Mouse (Mus musculus) midbrain, embryonic 11.5 days (tissue): ENCODE results near the gene Slc5a4b. TPM values are rescaled to one million over a fixed set of nuclear protein-coding genes. Genes with fewer than 3 reads are reported as not detected.

Experiments used
- ATAC-seq: fragments of 200-750 bp; cut with Nextera tagmentation; 2 replicates; pipeline ENCODE4 v1.8.0; 2017; ENCODE audit warnings: moderate TSS enrichment, moderate library complexity; ENCODE audit not compliant: low FRiP score
- DNase-seq: peaks from one replicate; pipeline ENCODE4 v3.0.0; 2015; ENCODE audit warnings: low spot score; ENCODE audit errors: missing footprints
- H3K27ac ChIP-seq: fragments of 300-500 bp; sonication (generic); 2 replicates; pipeline ENCODE4 v1.5.1; 2014; ENCODE audit warnings: low read depth, low read length
- H3K27me3 ChIP-seq: fragments of 300-500 bp; sonication (generic); 2 replicates; pipeline ENCODE4 v1.6.1; 2014; ENCODE audit warnings: mild to moderate bottlenecking, low read length, moderate library complexity, mixed read lengths; ENCODE audit not compliant: control insufficient read depth, insufficient read depth
- H3K36me3 ChIP-seq: fragments of 300-500 bp; sonication (generic); 2 replicates; pipeline ENCODE4 v1.6.1; 2014; ENCODE audit warnings: mild to moderate bottlenecking, low read length, moderate library complexity, mixed read lengths; ENCODE audit not compliant: control insufficient read depth, insufficient read depth
- H3K4me1 ChIP-seq: fragments of 300-500 bp; sonication (generic); 2 replicates; pipeline ENCODE4 v1.6.1; 2014; ENCODE audit warnings: low read length; ENCODE audit not compliant: control insufficient read depth, insufficient read depth
- H3K4me2 ChIP-seq: fragments of 300-500 bp; sonication (generic); 2 replicates; pipeline ENCODE4 v1.6.1; 2014; ENCODE audit warnings: mild to moderate bottlenecking, moderate library complexity
- H3K4me3 ChIP-seq: fragments of 300-500 bp; sonication (generic); 2 replicates; pipeline ENCODE4 v1.5.1; 2014; ENCODE audit warnings: low read depth, low read length
- H3K9ac ChIP-seq: fragments of 300-500 bp; sonication (generic); 2 replicates; pipeline ENCODE4 v1.6.1; 2014; ENCODE audit warnings: low read length
- H3K9me3 ChIP-seq: fragments of 300-500 bp; sonication (generic); 2 replicates; pipeline ENCODE4 v1.6.1; 2016; ENCODE audit warnings: low read length; ENCODE audit not compliant: control insufficient read depth
- WGBS: fragments of 180-500 bp; shearing (Covaris S2); extraction: QIAGEN DNeasy Blood & Tissue Kit; methylation state at CpG from one replicate; pipeline ENCODE4 v1.1.7; 2014; 5-methylcytosine and 5-hydroxymethylcytosine counted together
- polyA plus RNA-seq: library from polyadenylated mRNA; unstranded; fragments of >200 nt; fragmentation: Nextera tagmentation; extraction: Ambion mirVana; gene quantifications from 2 replicates; pipeline ENCODE4 v1.2.1, GENCODE M21; 2014

The Slc5a4b gene
- polyA plus RNA-seq, 1 experiment from 2014 or later, result not detected

- Histone ChIP-seq H3K4me3 (no peak overlapping the region), H3K9me3 (no peaks in the 10 kb centered on the region), H3K27me3 (no peaks in the 10 kb centered on the region), H3K27ac (no peak overlapping the region), H3K4me2 (no peak overlapping the region), H3K4me1 (no peaks in the 10 kb centered on the region), H3K9ac (no peak overlapping the region), H3K36me3 (no peaks in the 10 kb centered on the region)
- 85% methylated on average over 11 of the region's 11 CpGs for WGBS
- ATAC-seq, result no peak
- no peak for DNase-seq
These were observed 58.9 kb downstream of the Slc5a4b start for GRCm38 (mm10) chr10:76051860-76052259.

- H3K9me3 ChIP-seq, result no peaks in the 10 kb centered on the region
- H3K4me1 ChIP-seq, result no peaks in the 10 kb centered on the region
- H3K4me3 ChIP-seq, result no peak overlapping the region
- H3K27me3 ChIP-seq, result no peaks in the 10 kb centered on the region
- H3K4me2 ChIP-seq, result no peak overlapping the region
- H3K9ac ChIP-seq, result no peak overlapping the region
- H3K27ac ChIP-seq, result no peak overlapping the region
- no peak for DNase-seq
- WGBS, result 59% methylated on average over 6 of the region's 6 CpGs
- H3K36me3 ChIP-seq, result no peaks in the 10 kb centered on the region
- ATAC-seq, result no peak
These were observed 61.8 kb downstream of the Slc5a4b start for GRCm38 (mm10) chr10:76048967-76049366.

- H3K36me3 ChIP-seq, result no peaks in the 10 kb centered on the region
These were observed 63.4 kb downstream of the Slc5a4b start for GRCm38 (mm10) chr10:76047182-76047869.

GRCm38 (mm10) chr10:76046754-76047153, 64.0 kb downstream of the Slc5a4b start:
- H3K4me2 ChIP-seq, result no peak overlapping the region
- WGBS, result 77% methylated on average over 1 of the region's 1 CpGs
- no peak for DNase-seq
- H3K27me3 ChIP-seq, result no peaks in the 10 kb centered on the region
- no peaks in the 10 kb centered on the region for H3K9me3 ChIP-seq
- H3K9ac ChIP-seq, result no peak overlapping the region
- H3K36me3 ChIP-seq, result no peaks in the 10 kb centered on the region
- H3K4me3 ChIP-seq, result no peak overlapping the region
- H3K4me1 ChIP-seq, result no peaks in the 10 kb centered on the region
- no peak overlapping the region for H3K27ac ChIP-seq
- no peak for ATAC-seq

More at GRCm38 (mm10) chr10:76047182-76047869, 63.4 kb downstream of the Slc5a4b start:
- no peaks in the 10 kb centered on the region for H3K4me1 ChIP-seq
- no peak overlapping the region for H3K4me3 ChIP-seq
- H3K9ac ChIP-seq, result no peak overlapping the region
- no peaks in the 10 kb centered on the region for H3K27me3 ChIP-seq
- DNase-seq (no peak), ATAC-seq (no peak)
- H3K9me3 ChIP-seq, result no peaks in the 10 kb centered on the region
- H3K27ac ChIP-seq, result no peak overlapping the region
- 55% methylated on average over 5 of the region's 5 CpGs for WGBS
- H3K4me2 ChIP-seq, result no peak overlapping the region

GRCm38 (mm10) chr10:76045343-76045742, 65.4 kb downstream of the Slc5a4b start:
- Histone ChIP-seq H3K9me3 (no peaks in the 10 kb centered on the region), H3K36me3 (peaks cover 3% of the 10 kb centered on the region; the same call in 1 of the 2 replicates), H3K27ac (no peak overlapping the region), H3K9ac (no peak overlapping the region), H3K4me1 (no peaks in the 10 kb centered on the region), H3K4me3 (no peak overlapping the region), H3K4me2 (no peak overlapping the region), H3K27me3 (no peaks in the 10 kb centered on the region)
- no peak for ATAC-seq
- no peak for DNase-seq
- WGBS, result 54% methylated on average over 5 of the region's 5 CpGs

GRCm38 (mm10) chr10:76036962-76037361, 73.8 kb downstream of the Slc5a4b start:
- no peak for ATAC-seq

GRCm38 (mm10) chr10:76035277-76035676, 75.5 kb downstream of the Slc5a4b start:
- Histone ChIP-seq H3K36me3 (peaks cover 33% of the 10 kb centered on the region), H3K4me3 (no peak overlapping the region), H3K4me2 (no peak overlapping the region), H3K4me1 (peaks cover 6% of the 10 kb centered on the region), H3K9me3 (no peaks in the 10 kb centered on the region), H3K9ac (no peak overlapping the region), H3K27me3 (no peaks in the 10 kb centered on the region), H3K27ac (no peak overlapping the region)
- ATAC-seq, result no peak
- DNase-seq, result no peak

More at GRCm38 (mm10) chr10:76036962-76037361, 73.8 kb downstream of the Slc5a4b start:
- WGBS, result 95% methylated on average over 5 of the region's 5 CpGs
- peaks cover 4% of the 10 kb centered on the region for H3K4me1 ChIP-seq
- no peak for DNase-seq
- no peak overlapping the region for H3K4me3 ChIP-seq
- H3K9ac ChIP-seq, result no peak overlapping the region
- no peak overlapping the region for H3K4me2 ChIP-seq
- no peaks in the 10 kb centered on the region for H3K27me3 ChIP-seq
- H3K27ac ChIP-seq, result no peak overlapping the region
- no peaks in the 10 kb centered on the region for H3K9me3 ChIP-seq
- H3K36me3 ChIP-seq, result peaks cover 36% of the 10 kb centered on the region

- Histone ChIP-seq H3K4me2 (no peak overlapping the region), H3K27ac (no peak overlapping the region), H3K9ac (no peak overlapping the region), H3K27me3 (no peaks in the 10 kb centered on the region), H3K4me3 (no peak overlapping the region), H3K4me1 (peaks cover 6% of the 10 kb centered on the region), H3K36me3 (peaks cover 21% of the 10 kb centered on the region), H3K9me3 (no peaks in the 10 kb centered on the region)
- ATAC-seq (no peak), DNase-seq (no peak)
- WGBS, result 96% methylated on average over 8 of the region's 8 CpGs
These were observed 76.7 kb downstream of the Slc5a4b start for GRCm38 (mm10) chr10:76034001-76034600.

- no peak for ATAC-seq
- no peak for DNase-seq
- no peak overlapping the region; the same call in 1 of the 2 replicates for H3K27ac ChIP-seq
- H3K4me1 ChIP-seq, result peaks cover 6% of the 10 kb centered on the region
- H3K9ac ChIP-seq, result peak overlapping the region; percentile 97
- WGBS, result 23% methylated on average over 7 of the region's 7 CpGs
- no peaks in the 10 kb centered on the region for H3K9me3 ChIP-seq
- H3K36me3 ChIP-seq, result peaks cover 11% of the 10 kb centered on the region
- H3K4me2 ChIP-seq, result peak overlapping the region; percentile 73
- H3K27me3 ChIP-seq, result no peaks in the 10 kb centered on the region
- H3K4me3 ChIP-seq, result peak overlapping the region; percentile 60
These were observed 77.7 kb downstream of the Slc5a4b start for GRCm38 (mm10) chr10:76033119-76033455.
